Mouse (Mus musculus): ENCODE measurements around the gene Igfbp1. TPM values are rescaled to one million over a fixed set of nuclear protein-coding genes. Genes with fewer than 3 reads are reported as not detected.

Gene Igfbp1
- polyA plus RNA-seq, 1 experiment from 2014 or later: 8.7 TPM

DNA sequence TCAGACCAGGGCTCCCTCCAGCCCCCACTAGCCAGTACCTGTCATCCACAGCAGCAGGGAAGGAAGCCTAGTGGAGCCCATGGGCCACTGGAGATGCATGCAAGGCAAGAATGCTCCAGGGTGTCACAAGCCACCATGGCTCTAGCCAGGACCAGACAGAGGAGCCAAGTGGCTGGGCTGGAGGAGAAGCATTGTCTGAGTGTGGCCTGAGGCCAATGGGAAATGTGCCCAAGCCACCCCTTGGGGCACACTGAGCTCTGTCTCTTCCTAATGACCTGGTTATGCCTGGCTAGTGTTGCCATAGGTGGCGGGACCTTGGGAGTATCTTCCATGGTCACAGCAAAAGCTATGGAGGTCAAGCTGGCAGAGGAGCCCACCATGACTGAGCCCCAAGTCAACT, 27.9 kb upstream of the Igfbp1 start:
- H3K27ac ChIP-seq: no peak overlapping the region
- ATAC-seq (ENCODE audit: insufficient read depth, low FRiP score, low read depth): no peak
- no peak overlapping the region for H3K4me2 ChIP-seq
- WGBS: 100% methylated on average over 1 of the region's 1 CpGs
- no peaks in the 10 kb centered on the region for H3K4me1 ChIP-seq
- no peak overlapping the region for H3K9ac ChIP-seq
- no peaks in the 10 kb centered on the region for H3K36me3 ChIP-seq
- no peak overlapping the region for H3K4me3 ChIP-seq (replicated peaks)
- H3K27me3 ChIP-seq (replicated peaks): no peaks in the 10 kb centered on the region
- no peaks in the 10 kb centered on the region for H3K9me3 ChIP-seq

DNA sequence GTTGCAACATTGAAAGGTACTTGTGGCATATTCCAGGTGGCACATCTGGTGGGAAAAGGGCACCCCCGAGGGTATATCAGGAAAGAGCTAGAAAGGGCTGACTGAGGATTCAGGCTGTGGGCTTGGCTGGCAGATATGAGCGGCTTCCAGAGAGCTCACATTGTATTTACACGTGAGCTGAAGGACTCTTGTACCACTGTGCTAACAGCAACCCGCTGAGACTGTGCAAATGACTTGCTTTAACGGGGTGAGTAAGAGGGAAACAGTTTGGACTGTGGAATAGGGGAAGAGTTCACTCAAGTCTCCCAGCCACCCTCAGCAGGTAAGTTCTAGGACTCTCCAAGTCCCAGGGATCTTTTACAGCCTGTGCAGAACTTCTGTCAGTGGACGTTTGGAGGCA, 23.9 kb upstream of the Igfbp1 start:
- no peaks in the 10 kb centered on the region for H3K36me3 ChIP-seq
- ATAC-seq (ENCODE audit: insufficient read depth, low FRiP score, low read depth): 0 out of 2 replicates have a peak, but pooled peaks have one; percentile 25
- no peak overlapping the region for H3K27ac ChIP-seq
- no peaks in the 10 kb centered on the region for H3K4me1 ChIP-seq
- H3K4me3 ChIP-seq (replicated peaks): no peak overlapping the region
- H3K9ac ChIP-seq: no peak overlapping the region
- H3K9me3 ChIP-seq: no peaks in the 10 kb centered on the region
- WGBS: 70% methylated on average over 6 of the region's 6 CpGs
- H3K27me3 ChIP-seq (replicated peaks): no peaks in the 10 kb centered on the region
- H3K4me2 ChIP-seq: no peak overlapping the region

DNA sequence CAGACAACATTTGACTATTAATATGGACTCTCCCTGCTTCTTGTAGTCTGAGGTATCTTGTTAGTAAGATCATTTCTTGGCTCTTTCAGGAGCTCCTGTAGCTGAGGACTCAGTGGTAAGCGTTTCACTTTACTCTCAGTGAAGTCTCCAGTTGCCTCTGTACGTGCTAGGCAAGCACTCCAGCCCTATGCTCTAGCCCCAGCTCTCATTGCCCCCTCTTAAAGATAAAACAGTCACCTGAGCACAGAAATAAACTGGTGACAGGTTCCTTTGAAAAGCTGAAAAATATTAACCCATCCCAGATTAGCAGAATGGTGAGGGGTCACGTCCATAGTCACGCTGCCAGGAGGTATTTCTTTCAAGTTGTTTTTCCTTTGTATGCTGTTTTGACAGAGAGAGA, 18.9 kb upstream of the Igfbp1 start:
- Histone ChIP-seq H3K4me2 (no peak overlapping the region), H3K27ac (no peak overlapping the region), H3K4me3 (replicated peaks) (no peak overlapping the region), H3K9ac (no peak overlapping the region), H3K27me3 (replicated peaks) (no peaks in the 10 kb centered on the region), H3K36me3 (no peaks in the 10 kb centered on the region), H3K4me1 (no peaks in the 10 kb centered on the region), H3K9me3 (no peaks in the 10 kb centered on the region)
- ATAC-seq (ENCODE audit: insufficient read depth, low FRiP score, low read depth): peak; percentile 57; the same call in 1 of the 2 replicates
- WGBS: 57% methylated on average over 4 of the region's 4 CpGs

DNA sequence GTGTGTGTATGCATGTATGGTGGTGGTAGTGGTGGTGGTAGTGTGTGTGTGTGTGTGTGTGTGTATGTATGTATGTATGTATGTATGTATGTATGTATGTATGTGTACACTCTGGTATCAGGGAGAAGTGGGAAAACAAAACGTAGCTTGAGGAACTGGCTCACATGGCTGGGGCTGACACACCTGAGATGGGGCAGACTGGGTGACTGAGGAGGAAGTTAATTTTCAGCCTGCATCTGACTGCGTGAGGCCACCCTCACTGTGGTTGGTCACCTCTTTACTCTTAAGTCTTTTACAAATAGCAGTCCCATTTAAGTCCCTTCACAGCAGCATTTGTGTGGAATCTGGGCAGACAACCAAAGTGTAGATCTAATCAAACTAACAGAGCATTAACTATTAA, 18.3 kb upstream of the Igfbp1 start:
- WGBS: 64% methylated on average over 2 of the region's 2 CpGs
- no peaks in the 10 kb centered on the region for H3K4me1 ChIP-seq
- H3K9ac ChIP-seq: no peak overlapping the region
- H3K4me2 ChIP-seq: no peak overlapping the region
- H3K27ac ChIP-seq: no peak overlapping the region
- no peaks in the 10 kb centered on the region for H3K9me3 ChIP-seq
- H3K4me3 ChIP-seq (replicated peaks): no peak overlapping the region
- ATAC-seq (ENCODE audit: insufficient read depth, low FRiP score, low read depth): peak; percentile 34; the same call in 1 of the 2 replicates
- H3K36me3 ChIP-seq: no peaks in the 10 kb centered on the region
- H3K27me3 ChIP-seq (replicated peaks): no peaks in the 10 kb centered on the region

DNA sequence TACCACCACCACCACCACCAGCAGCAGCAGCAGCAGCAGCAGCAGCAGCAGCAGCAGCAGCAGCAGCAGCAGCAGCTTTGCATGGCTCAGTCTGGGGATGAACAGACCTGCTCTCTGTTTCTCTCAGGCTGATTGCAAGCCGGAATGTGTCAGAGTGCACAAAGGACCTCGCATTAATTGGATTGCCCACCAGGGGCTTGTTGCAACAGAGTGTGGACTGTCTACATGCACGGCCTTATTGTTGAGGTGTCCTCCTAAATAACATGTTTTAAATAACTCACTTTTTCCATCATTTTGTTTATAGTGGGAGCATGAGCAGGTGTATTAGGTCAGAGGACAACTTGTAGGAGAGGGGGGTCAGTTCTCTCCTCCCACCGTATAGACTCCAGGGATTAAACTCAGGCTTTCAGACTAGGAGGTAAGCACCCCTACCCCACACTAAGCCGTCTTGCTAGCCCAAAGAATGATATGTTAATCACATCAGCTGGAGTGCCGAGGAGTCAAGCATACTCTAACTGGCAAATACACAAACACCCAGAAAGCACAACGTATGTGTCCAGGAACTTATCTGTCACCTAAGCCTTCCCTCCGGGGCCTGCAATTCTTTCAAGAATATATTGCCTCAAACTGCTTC, 15.1 kb upstream of the Igfbp1 start:
- Histone ChIP-seq H3K4me1 (no peaks in the 10 kb centered on the region), H3K9me3 (no peaks in the 10 kb centered on the region), H3K27ac (no peak overlapping the region), H3K36me3 (no peaks in the 10 kb centered on the region), H3K4me3 (replicated peaks) (no peak overlapping the region), H3K27me3 (replicated peaks) (no peaks in the 10 kb centered on the region), H3K4me2 (no peak overlapping the region), H3K9ac (no peak overlapping the region)
- 42% methylated on average over 8 of the region's 8 CpGs for WGBS
- ATAC-seq (ENCODE audit: insufficient read depth, low FRiP score, low read depth): no peak

DNA sequence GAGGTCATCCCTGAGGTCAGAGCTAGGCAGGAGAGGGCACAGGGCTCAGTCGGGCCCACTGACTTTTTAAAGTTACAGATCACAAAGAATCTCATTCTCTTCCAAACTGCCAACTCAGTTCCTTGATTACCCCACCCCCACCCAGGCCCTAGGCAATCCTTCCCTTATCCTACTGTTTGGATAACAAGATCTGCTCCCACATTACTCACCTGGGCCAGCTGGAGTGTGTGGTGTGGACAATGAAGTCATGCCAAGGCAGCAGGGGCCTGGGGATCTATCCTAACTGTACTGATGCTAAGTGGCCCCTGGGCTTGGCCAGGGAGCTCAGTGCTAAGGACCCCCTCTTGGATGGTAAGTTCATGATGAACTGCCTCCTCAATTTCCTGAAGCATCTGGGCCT, 13.2 kb upstream of the Igfbp1 start:
- Histone ChIP-seq H3K27ac (no peak overlapping the region), H3K9ac (no peak overlapping the region), H3K4me2 (no peak overlapping the region), H3K36me3 (no peaks in the 10 kb centered on the region), H3K4me3 (replicated peaks) (no peak overlapping the region), H3K9me3 (no peaks in the 10 kb centered on the region), H3K4me1 (no peaks in the 10 kb centered on the region), H3K27me3 (replicated peaks) (no peaks in the 10 kb centered on the region)
- ATAC-seq (ENCODE audit: insufficient read depth, low FRiP score, low read depth): no peak
- 12% methylated on average over 1 of the region's 1 CpGs for WGBS

DNA sequence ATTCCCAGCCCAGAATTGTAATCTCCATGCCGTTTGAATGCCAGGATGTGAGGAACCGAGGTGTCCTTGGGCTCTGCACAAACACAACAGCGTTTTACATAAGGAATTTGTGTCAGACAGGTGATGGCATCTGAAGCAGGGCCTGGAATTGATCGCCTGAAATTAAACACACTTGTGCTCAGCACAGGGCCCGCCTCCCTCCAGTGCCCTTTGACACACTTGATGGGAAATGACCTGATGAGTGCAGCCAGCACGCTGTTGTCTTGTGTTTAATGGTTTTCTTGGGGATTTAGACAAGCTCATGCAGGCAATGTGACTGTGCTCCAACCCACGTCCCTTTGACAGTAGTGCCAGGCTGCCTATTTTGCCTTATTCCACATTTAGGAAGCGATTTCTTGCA, 10.1 kb upstream of the Igfbp1 start:
- Histone ChIP-seq H3K4me2 (no peak overlapping the region), H3K27ac (no peak overlapping the region), H3K9me3 (no peaks in the 10 kb centered on the region), H3K4me3 (replicated peaks) (no peak overlapping the region), H3K4me1 (no peaks in the 10 kb centered on the region), H3K27me3 (replicated peaks) (no peaks in the 10 kb centered on the region), H3K36me3 (no peaks in the 10 kb centered on the region), H3K9ac (no peak overlapping the region)
- ATAC-seq (ENCODE audit: insufficient read depth, low FRiP score, low read depth): no peak
- 55% methylated on average over 8 of the region's 8 CpGs for WGBS

DNA sequence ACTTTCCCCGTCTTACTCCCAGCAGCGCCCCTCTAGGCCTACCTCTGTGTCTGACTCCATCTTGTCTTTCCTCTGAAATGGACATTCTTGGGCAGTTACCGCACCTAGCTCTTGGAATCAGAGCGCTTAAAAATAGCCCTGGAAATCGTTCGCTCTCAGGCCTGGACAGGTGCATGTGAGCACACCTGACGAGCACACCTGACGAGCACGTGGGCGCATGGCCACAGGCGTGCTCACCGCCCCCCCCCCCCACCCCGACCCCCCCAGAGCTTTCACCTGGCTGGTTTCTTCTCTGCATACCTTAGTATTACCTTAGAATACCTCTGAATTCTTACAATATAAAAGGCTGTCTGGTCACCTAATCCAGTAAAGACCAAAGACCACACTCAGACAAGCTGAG, 9.1 kb upstream of the Igfbp1 start, which contains the start of gene Gm11985:
Gene Gm11985, minus strand, starts transcription at position 101 of the 400 bp plus-strand sequence.
- H3K4me1 ChIP-seq: no peaks in the 10 kb centered on the region
- H3K4me3 ChIP-seq (replicated peaks): no peak within 1 kb of the TSS
- no peak for ATAC-seq (ENCODE audit: insufficient read depth, low FRiP score, low read depth)
- H3K4me2 ChIP-seq: no peak within 1 kb of the TSS
- H3K9ac ChIP-seq: no peak within 1 kb of the TSS
- H3K36me3 ChIP-seq: no peaks in the 10 kb centered on the region
- no peaks in the 10 kb centered on the region for H3K9me3 ChIP-seq
- WGBS: 94% methylated on average over 8 of the region's 13 CpGs
- H3K27me3 ChIP-seq (replicated peaks): no peaks in the 10 kb centered on the region
- no peak within 1 kb of the TSS for H3K27ac ChIP-seq

DNA sequence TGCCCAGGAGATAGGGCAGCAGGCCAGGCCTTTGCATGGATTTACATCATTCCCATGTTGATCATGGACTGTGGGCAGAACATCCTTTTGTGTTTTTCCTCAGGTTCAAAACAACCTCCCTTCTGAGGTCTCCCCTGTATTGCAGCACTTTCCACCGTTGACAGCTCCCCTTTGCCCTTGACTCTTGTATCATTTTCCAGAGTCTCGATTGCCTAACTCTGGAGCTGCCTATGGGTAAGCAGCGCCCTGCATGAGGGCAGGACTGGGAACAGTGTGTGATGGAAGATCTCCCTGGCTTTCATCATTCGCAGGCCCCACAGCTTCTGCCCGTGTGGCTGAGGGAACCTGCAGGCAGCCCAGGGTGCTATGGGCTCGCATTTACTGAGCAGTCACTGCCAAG, 4.9 kb upstream of the Igfbp1 start:
- Histone ChIP-seq H3K4me1 (0 out of 2 replicates have a peak, but pooled peaks cover 2% of the 10 kb centered on the region), H3K4me3 (replicated peaks) (no peak overlapping the region), H3K4me2 (no peak overlapping the region), H3K27ac (no peak overlapping the region), H3K27me3 (replicated peaks) (no peaks in the 10 kb centered on the region), H3K36me3 (no peaks in the 10 kb centered on the region), H3K9me3 (no peaks in the 10 kb centered on the region), H3K9ac (no peak overlapping the region)
- WGBS: 50% methylated on average over 6 of the region's 6 CpGs
- ATAC-seq (ENCODE audit: insufficient read depth, low FRiP score, low read depth): no peak

DNA sequence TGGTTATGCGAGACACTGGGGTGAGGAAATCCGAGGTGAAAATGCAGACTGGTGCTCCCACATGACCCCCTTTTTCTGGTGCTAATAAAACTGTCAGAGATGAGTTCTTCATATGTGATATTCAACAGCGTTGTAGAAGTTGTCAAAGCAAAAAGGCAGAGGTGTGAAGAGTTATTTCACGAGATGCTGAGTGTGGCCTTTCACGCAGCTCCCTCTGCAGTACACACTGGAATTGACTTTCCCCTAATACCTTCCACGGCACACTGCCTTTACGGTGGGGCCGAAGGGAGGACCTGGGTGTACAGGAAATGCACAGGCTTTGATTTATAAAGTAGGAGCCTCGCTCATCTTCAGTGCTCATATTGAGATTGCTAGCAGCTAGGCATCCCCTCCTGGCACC, 4.4 kb upstream of the Igfbp1 start:
- WGBS: 66% methylated on average over 9 of the region's 9 CpGs
- H3K4me1 ChIP-seq: 0 out of 2 replicates have a peak, but pooled peaks cover 5% of the 10 kb centered on the region
- no peak overlapping the region for H3K4me3 ChIP-seq (replicated peaks)
- H3K36me3 ChIP-seq: no peaks in the 10 kb centered on the region
- no peak overlapping the region for H3K27ac ChIP-seq
- H3K4me2 ChIP-seq: no peak overlapping the region
- no peaks in the 10 kb centered on the region for H3K27me3 ChIP-seq (replicated peaks)
- ATAC-seq (ENCODE audit: insufficient read depth, low FRiP score, low read depth): no peak
- H3K9ac ChIP-seq: no peak overlapping the region
- H3K9me3 ChIP-seq: no peaks in the 10 kb centered on the region

DNA sequence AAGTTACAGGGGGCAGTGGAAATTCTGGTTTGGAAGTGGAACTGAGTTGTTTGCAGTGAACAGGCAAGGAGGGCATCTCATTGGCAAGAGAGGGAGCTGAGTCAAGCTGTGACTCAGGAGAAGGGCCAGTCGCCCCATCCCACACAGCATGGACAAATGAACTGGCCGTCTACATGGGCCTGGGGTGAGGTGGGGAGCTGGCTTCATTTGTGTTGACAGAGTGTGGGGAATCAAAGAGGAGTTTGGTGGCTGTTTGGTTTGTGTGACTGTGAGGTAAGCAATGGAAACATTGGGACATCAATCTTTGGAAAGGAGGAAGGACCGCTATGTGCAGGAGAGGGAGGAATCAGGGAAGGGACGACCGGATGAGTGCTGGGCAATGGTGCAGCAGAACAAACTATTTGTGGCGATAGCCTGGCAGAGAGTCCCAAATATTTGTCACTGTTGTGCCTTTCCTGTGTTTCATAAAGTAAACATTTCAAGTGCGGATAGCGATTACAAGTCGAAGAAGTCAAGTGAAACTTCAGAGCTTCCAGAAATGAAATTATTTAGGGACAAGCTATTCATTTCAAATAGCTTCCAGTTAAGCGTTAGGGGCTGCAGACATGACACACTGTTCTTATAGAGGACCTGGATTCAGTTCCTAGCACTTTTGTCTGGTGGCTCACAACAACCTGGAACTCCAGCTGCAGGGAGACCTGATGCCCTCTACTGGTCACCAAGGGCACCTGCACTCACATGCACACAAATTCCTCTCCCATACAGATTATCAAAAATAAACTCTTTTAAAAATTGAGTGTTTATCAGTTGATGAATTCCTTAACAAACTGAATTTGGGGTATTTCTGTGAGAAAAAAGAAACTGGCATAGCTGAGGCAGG, 2.9 kb upstream of the Igfbp1 start:
- no peak for ATAC-seq (ENCODE audit: insufficient read depth, low FRiP score, low read depth)
- Histone ChIP-seq H3K4me3 (replicated peaks) (no peak overlapping the region), H3K27ac (no peak overlapping the region), H3K4me2 (no peak overlapping the region), H3K27me3 (replicated peaks) (no peaks in the 10 kb centered on the region), H3K36me3 (no peaks in the 10 kb centered on the region), H3K9ac (no peak overlapping the region), H3K9me3 (no peaks in the 10 kb centered on the region), H3K4me1 (0 out of 2 replicates have a peak, but pooled peaks cover 5% of the 10 kb centered on the region)
- 82% methylated on average over 10 of the region's 10 CpGs for WGBS

DNA sequence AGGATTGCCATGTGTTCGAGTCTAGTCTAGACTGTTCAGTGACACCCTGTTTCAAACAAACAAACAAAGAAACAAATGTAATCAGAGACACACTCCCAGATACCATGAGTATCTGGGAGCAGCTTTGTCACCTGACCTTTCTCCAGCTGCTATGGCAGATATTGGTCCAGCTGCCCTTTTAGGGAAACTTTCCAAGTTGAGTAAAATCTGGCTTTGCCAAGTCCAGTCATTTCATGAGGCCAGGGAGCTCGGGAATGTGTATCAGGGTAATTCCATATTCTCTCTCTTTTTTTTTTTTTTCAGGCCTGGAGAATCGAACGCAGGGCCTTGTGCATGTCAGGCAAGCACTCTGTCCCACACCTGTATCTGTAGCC, 2.3 kb upstream of the Igfbp1 start:
- WGBS: 84% methylated on average over 4 of the region's 4 CpGs

More for the DNA sequence above, 2.3 kb upstream of the Igfbp1 start:
- H3K27me3 ChIP-seq (replicated peaks): no peaks in the 10 kb centered on the region
- 0 out of 2 replicates have a peak, but pooled peaks cover 5% of the 10 kb centered on the region for H3K4me1 ChIP-seq
- no peak overlapping the region for H3K4me2 ChIP-seq
- no peak for ATAC-seq (ENCODE audit: insufficient read depth, low FRiP score, low read depth)
- H3K9ac ChIP-seq: no peak overlapping the region
- H3K27ac ChIP-seq: no peak overlapping the region
- H3K36me3 ChIP-seq: no peaks in the 10 kb centered on the region
- H3K4me3 ChIP-seq (replicated peaks): no peak overlapping the region
- no peaks in the 10 kb centered on the region for H3K9me3 ChIP-seq
